Mouse (Mus musculus): ENCODE measurements at regions not wholly inside any gene's neighbourhood (a gene's known extent, or its start where the extent isn't known, plus 50 kb on each side); places are given as distances from the start of the nearest gene placed in this dataset.

DNA sequence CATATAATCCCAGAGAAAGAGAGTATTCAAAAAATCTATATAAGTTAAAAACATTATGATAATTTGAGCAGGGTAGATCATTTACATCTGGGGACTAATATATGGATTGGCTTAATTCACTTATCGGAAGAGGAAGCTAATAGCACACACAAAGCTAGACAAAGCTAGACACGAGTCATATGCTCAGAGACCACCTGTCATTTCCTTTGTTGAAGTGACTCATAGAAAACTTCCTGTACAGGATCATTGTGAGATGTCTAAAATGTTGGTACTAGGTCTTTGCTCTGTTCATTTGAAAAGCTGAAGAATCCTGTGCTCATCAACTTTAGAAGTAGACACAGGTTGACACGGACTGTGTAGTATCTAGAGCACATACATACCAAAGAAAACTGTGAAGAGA is 101.5 kb downstream of the Ndfip2 start:
- Histone ChIP-seq H3K27ac (ENCODE audit: insufficient read depth, low read length) (no peak overlapping the region), H3K4me1 (ENCODE audit: control insufficient read depth, insufficient read depth, low read length) (no peaks in the 10 kb centered on the region), H3K4me3 (ENCODE audit: insufficient read depth, low read length) (no peak overlapping the region)
- TF ChIP-seq POLR2A (IDR thresholded peaks at IDR 0.05; ENCODE audit: low read depth, low read length) (no peak), CTCF (IDR thresholded peaks at IDR 0.05; ENCODE audit: borderline replicate concordance, insufficient read depth, low read length) (no peak)

Measured in embryonic fibroblast, embryonic 13.5 days (primary cell).